In genomic region chr11:90664345-90664986, GRCm38 (mm10) we compare ENCODE assay signal across 8 mouse cellular contexts. TPM values are rescaled to one million over a fixed set of nuclear protein-coding genes. Genes with fewer than 3 reads are reported as not detected.
DNase-seq lines count a peak whose midpoint lies in the region; ATAC-seq lines count a peak whose summit lies in the region.

No protein-coding gene starts in this region.

- H3K27me3 ChIP-seq in kidney, embryonic 16.5 days (ENCODE audit: insufficient read depth, low read length): no peaks in the 10 kb centered on the region
- no peaks in the 10 kb centered on the region for H3K27me3 ChIP-seq in limb, embryonic 15.5 days

- H3K9me3 ChIP-seq in kidney, embryonic 16.5 days (ENCODE audit: low read length): no peaks in the 10 kb centered on the region
- no peaks in the 10 kb centered on the region for H3K9me3 ChIP-seq in limb, embryonic 15.5 days

- 6% methylated on average over 8 of the region's 8 CpGs for WGBS in kidney, embryonic 16.5 days
- 3% methylated on average over 8 of the region's 8 CpGs for WGBS in limb, embryonic 15.5 days

- peak overlapping the region; percentile 77 for H3K27ac ChIP-seq in kidney, embryonic 16.5 days (ENCODE audit: low read length)
- peak overlapping the region; percentile 84 for H3K27ac ChIP-seq in limb, embryonic 15.5 days

- H3K36me3 ChIP-seq in kidney, embryonic 16.5 days (ENCODE audit: insufficient read depth, low read length): peaks cover 5% of the 10 kb centered on the region
- peaks cover 3% of the 10 kb centered on the region; the same call in 1 of the 2 replicates for H3K36me3 ChIP-seq in limb, embryonic 15.5 days

- H3K4me1 ChIP-seq in kidney, embryonic 16.5 days (ENCODE audit: insufficient read depth, low read length): peaks cover 36% of the 10 kb centered on the region
- peaks cover 38% of the 10 kb centered on the region for H3K4me1 ChIP-seq in limb, embryonic 15.5 days

- DNase-seq in kidney, adult 8-10 months: no peak
- DNase-seq in spleen, postnatal 10 days (ENCODE audit: low spot score in 2 of 2): peak; percentile 54 to 71
- DNase-seq in gastrocnemius, adult 18-20 months (ENCODE audit: low spot score): no peak
- no peak for DNase-seq in right cerebral cortex, postnatal 36 days (ENCODE audit: low spot score in 2 of 2)

- no peak overlapping the region for H3K9ac ChIP-seq in kidney, embryonic 16.5 days (replicated peaks; ENCODE audit: low read length)
- H3K9ac ChIP-seq in limb, embryonic 15.5 days: no peak overlapping the region

- H3K4me3 ChIP-seq in kidney, embryonic 16.5 days (ENCODE audit: low read length): no peak overlapping the region
- no peak overlapping the region for H3K4me3 ChIP-seq in limb, embryonic 15.5 days

- peak overlapping the region; percentile 17 for H3K4me2 ChIP-seq in kidney, embryonic 16.5 days (replicated peaks; ENCODE audit: low read depth, low read length)
- H3K4me2 ChIP-seq in limb, embryonic 15.5 days: peak overlapping the region; percentile 3; the same call in 1 of the 2 replicates

- peak; percentile 60; the same call in 1 of the 2 replicates for ATAC-seq in kidney, embryonic 16.5 days (ENCODE audit: low FRiP score, low TSS enrichment)
- peak; percentile 86 for ATAC-seq in erythroblast, adult 5-6 weeks (replicated peaks; ENCODE audit: low FRiP score, poor library complexity, severe bottlenecking)
- ATAC-seq in limb, embryonic 15.5 days (ENCODE audit: insufficient number of reproducible peaks, low FRiP score, low TSS enrichment, low read depth): no peak
- no peak for ATAC-seq in frontal cortex, adult (ENCODE audit: low TSS enrichment)

RNA-seq across cellular contexts. Expression of gene Tom1l1, which starts 23.7 kb away (rescaled TPM):
- 33.9 and 36.1 TPM in 2 replicates for polyA plus RNA-seq in kidney, embryonic 16.5 days (2015; fragmentation: Nextera tagmentation; extraction: Ambion mirVana)
- 45.1 and 50.1 TPM in 2 replicates for total RNA-seq in erythroblast, adult 5-6 weeks (2015; ENCODE audit: low replicate concordance)
- 99.1 and 124 TPM in 2 replicates for total RNA-seq in erythroblast, adult 5-6 weeks (2017; ENCODE audit: low replicate concordance)
- 33.5 and 35.9 TPM in 2 replicates for polyA plus RNA-seq in limb, embryonic 15.5 days (2015; fragmentation: Nextera tagmentation; extraction: Ambion mirVana)
- 10 to 100 TPM; 13.5 to 16.1 TPM for total RNA-seq in gastrocnemius, adult 18-20 months (2021)

RNA-seq across cellular contexts. Expression of gene Cox11, which starts 26.5 kb away (rescaled TPM):
- polyA plus RNA-seq in kidney, embryonic 16.5 days (2015; fragmentation: Nextera tagmentation; extraction: Ambion mirVana): 36.6 and 37.9 TPM in 2 replicates
- 40.3 and 52.6 TPM in 2 replicates for total RNA-seq in erythroblast, adult 5-6 weeks (2015; ENCODE audit: low replicate concordance)
- total RNA-seq in erythroblast, adult 5-6 weeks (2017; ENCODE audit: low replicate concordance): 33.4 and 45.7 TPM in 2 replicates
- 30.5 and 37.2 TPM in 2 replicates for polyA plus RNA-seq in limb, embryonic 15.5 days (2015; fragmentation: Nextera tagmentation; extraction: Ambion mirVana)
- total RNA-seq in gastrocnemius, adult 18-20 months (2021): 10 to 100 TPM; 22.1 to 23.6 TPM

RNA-seq across cellular contexts. Expression of gene Stxbp4, which starts 26.6 kb away (rescaled TPM):
- polyA plus RNA-seq in kidney, embryonic 16.5 days (2015; fragmentation: Nextera tagmentation; extraction: Ambion mirVana): 23.3 and 29.4 TPM in 2 replicates
- total RNA-seq in erythroblast, adult 5-6 weeks (2015; ENCODE audit: low replicate concordance): 28.6 and 34.9 TPM in 2 replicates
- 29.7 and 41.9 TPM in 2 replicates for total RNA-seq in erythroblast, adult 5-6 weeks (2017; ENCODE audit: low replicate concordance)
- 21.0 and 22.1 TPM in 2 replicates for polyA plus RNA-seq in limb, embryonic 15.5 days (2015; fragmentation: Nextera tagmentation; extraction: Ambion mirVana)
- total RNA-seq in gastrocnemius, adult 18-20 months (2021): 10 to 100 TPM; 12.8 to 14.5 TPM

Comparison
In these comparisons a context has a peak if more than half of its experiments do, and no peak if none do; other contexts are left out.
1. ATAC-seq: peak in kidney, embryonic 16.5 days (single experiment) and erythroblast, adult 5-6 weeks (single experiment); none in limb, embryonic 15.5 days (single experiment) and frontal cortex, adult (single experiment).
2. DNase-seq: peak in spleen, postnatal 10 days (2 of 2); none in kidney, adult 8-10 months (0 of 2), gastrocnemius, adult 18-20 months (single experiment) and right cerebral cortex, postnatal 36 days (0 of 2).